Mouse (Mus musculus): Measurements from ENCODE around the gene Cyp11a1. TPM values are rescaled to one million over a fixed set of nuclear protein-coding genes. Genes with fewer than 3 reads are reported as not detected.

Gene Cyp11a1
- polyA plus RNA-seq, 1 experiment = 0.19 TPM

DNA sequence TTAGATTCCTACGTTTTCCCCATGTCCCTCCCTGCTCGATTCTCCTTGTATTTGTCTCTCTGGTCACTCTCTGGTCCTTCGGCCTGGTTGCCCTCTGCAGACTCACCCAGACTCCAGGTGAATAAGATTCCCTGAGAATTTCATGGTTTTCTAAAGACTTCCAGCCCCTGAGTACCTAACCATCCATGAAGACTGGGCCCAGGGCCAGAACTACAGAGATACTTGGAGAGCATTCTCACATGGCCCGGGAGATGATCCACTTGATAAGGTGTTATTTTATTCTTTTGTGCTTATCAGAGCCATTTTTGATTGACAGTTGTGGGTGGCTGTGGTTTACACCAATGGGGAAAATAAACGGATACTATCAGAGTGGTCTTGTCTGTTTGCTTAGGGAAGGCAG, 25.7 kb downstream of the Cyp11a1 start:
- no peak for TF ChIP-seq POLR2A (IDR thresholded peaks at IDR 0.05; ENCODE audit: low read depth, low read length)
- TF ChIP-seq CTCF (IDR thresholded peaks at IDR 0.05; ENCODE audit: extremely low read depth, insufficient read length, insufficient replicate concordance, low read depth, low read length) = no peak
- no peaks in the 10 kb centered on the region for H3K36me3 ChIP-seq (ENCODE audit: control insufficient read depth, insufficient read depth, low read length)
- no peaks in the 10 kb centered on the region for H3K4me1 ChIP-seq (ENCODE audit: control insufficient read depth, insufficient read depth, insufficient read length, low read length)
- H3K27ac ChIP-seq (ENCODE audit: insufficient read depth, low read depth, low read length) = no peak overlapping the region
- whole genome bisulfite sequencing = 53% methylated on average over 5 of the region's 5 CpGs
- H3K4me3 ChIP-seq (ENCODE audit: low read depth, low read length) = no peak overlapping the region
- H3K27me3 ChIP-seq (ENCODE audit: control insufficient read depth, insufficient read depth, low read length) = no peaks in the 10 kb centered on the region

DNA sequence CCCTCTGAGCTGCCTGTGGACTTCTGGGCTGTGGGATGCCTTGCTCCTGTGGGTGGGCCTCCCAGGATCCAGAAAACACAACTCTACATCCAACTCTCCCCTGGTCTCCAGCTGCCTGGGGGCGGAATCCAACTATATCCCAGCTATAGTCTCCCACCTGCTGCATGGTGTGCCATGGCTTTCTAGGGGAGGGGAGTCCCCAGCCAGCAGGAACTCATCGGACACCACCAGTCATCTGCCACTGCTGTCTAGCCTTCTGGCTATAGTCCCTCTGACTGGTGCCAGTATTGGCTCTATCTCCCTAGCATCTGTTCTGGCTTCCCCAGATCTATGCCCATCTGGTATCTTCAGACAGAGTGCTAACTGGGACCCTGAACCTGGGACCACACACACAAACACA, 29.3 kb downstream of the Cyp11a1 start:
- WGBS = 74% methylated on average over 2 of the region's 2 CpGs
- no peak for TF ChIP-seq POLR2A (IDR thresholded peaks at IDR 0.05; ENCODE audit: low read depth, low read length)
- no peak for TF ChIP-seq CTCF (IDR thresholded peaks at IDR 0.05; ENCODE audit: extremely low read depth, insufficient read length, insufficient replicate concordance, low read depth, low read length)
- H3K27me3 ChIP-seq (ENCODE audit: control insufficient read depth, insufficient read depth, low read length) = 0 out of 2 replicates have a peak, but pooled peaks cover 3% of the 10 kb centered on the region
- no peak overlapping the region for H3K4me3 ChIP-seq (ENCODE audit: low read depth, low read length)
- no peaks in the 10 kb centered on the region for H3K4me1 ChIP-seq (ENCODE audit: control insufficient read depth, insufficient read depth, insufficient read length, low read length)
- H3K36me3 ChIP-seq (ENCODE audit: control insufficient read depth, insufficient read depth, low read length) = no peaks in the 10 kb centered on the region
- H3K27ac ChIP-seq (ENCODE audit: insufficient read depth, low read depth, low read length) = no peak overlapping the region

DNA sequence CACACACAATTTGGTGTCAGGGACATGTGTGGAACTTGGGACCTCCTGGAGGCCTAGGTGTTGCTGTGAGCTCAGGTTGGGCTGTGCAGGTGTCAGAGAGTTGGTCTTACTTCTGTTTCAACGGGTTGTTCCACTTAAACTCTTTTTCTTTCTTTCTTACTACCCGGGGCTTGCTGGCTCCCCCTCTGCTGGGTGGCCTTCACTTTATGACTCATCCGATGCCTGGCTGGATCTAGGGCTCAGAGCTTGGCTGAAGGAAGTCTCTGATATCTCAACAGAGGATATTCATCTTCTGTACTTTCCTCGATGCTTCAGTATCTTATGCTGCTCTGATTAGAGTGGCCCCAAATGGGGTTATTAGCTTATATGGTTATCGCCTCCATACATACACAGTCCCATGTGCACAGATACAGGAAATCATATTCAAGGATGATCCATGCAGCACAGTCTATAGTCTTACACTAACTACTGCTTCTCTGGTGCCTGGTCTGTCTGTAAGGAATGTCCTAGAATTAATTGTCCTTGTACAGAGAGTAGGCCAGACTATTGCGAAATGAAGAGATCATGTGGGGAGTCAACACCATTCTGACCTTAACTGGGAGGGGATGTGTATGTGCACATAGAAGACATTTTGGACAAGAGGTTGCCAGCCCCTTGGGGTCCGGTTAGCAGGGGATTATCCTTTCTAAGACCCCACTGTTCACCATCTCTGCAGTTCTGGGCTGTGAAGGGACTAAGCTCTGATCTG, 29.9 kb downstream of the Cyp11a1 start:
- Histone ChIP-seq H3K36me3 (ENCODE audit: control insufficient read depth, insufficient read depth, low read length) (no peaks in the 10 kb centered on the region), H3K27me3 (ENCODE audit: control insufficient read depth, insufficient read depth, low read length) (0 out of 2 replicates have a peak, but pooled peaks cover 3% of the 10 kb centered on the region), H3K4me1 (ENCODE audit: control insufficient read depth, insufficient read depth, insufficient read length, low read length) (no peaks in the 10 kb centered on the region), H3K27ac (ENCODE audit: insufficient read depth, low read depth, low read length) (no peak overlapping the region), H3K4me3 (ENCODE audit: low read depth, low read length) (no peak overlapping the region)
- 48% methylated on average over 7 of the region's 7 CpGs for WGBS
- TF ChIP-seq POLR2A (IDR thresholded peaks at IDR 0.05; ENCODE audit: low read depth, low read length) (no peak), CTCF (IDR thresholded peaks at IDR 0.05; ENCODE audit: extremely low read depth, insufficient read length, insufficient replicate concordance, low read depth, low read length) (no peak)

DNA sequence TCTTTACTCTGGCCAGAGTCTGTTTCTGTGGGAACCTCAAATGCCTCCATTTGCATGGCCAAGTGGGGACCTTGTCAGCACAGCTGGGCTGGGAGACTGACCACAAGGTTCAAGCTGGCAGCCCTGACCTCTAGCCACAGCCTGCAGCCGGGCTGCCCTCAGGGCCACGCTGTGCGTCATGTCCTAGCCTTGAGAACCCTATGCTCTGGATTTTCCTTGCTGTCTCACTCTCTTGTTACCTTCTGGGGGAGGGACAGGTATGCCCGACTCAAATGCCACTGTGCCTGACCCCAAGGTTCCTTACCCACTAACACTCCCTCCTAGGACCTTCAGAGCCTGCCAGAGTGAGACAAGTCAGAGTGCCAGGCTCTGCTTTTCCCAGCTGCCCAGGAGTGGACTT, 30.8 kb downstream of the Cyp11a1 start:
- no peak for TF ChIP-seq CTCF (IDR thresholded peaks at IDR 0.05; ENCODE audit: extremely low read depth, insufficient read length, insufficient replicate concordance, low read depth, low read length)
- TF ChIP-seq POLR2A (IDR thresholded peaks at IDR 0.05; ENCODE audit: low read depth, low read length) = no peak
- WGBS = 77% methylated on average over 4 of the region's 4 CpGs
- 0 out of 2 replicates have a peak, but pooled peaks cover 3% of the 10 kb centered on the region for H3K27me3 ChIP-seq (ENCODE audit: control insufficient read depth, insufficient read depth, low read length)

DNA sequence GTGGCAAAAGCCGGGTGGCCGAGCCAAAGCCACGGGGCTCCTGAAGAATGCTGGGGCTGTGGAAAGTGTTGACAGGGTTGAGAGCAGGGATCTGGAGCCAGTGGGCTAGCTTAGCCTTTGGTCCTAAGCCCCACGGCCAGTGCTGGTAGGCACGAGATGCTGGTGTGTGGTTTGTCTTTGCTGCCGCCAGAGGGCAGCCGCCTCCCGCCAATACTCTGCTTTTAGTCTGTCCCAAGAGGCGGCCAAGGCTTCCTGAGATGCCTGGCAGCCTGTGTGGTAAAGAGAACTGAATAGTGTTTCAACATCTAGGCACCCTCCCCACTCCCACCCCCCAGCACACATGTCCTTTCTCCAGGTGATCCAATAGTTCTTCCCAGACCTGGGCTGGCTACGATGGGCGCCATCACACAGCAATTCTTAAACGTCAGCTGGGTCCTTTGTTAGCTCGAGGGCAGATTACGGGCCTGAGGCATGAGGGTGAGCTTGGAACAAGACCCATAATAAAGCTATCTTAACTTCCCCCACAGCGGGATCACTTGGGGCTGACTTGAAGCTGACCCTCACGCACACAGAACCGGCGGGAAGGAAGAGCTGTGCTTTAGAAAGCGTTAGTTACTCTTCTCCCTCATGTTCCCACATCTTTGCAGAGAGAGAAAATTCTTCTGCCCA, 32.4 kb downstream of the Cyp11a1 start:
- Histone ChIP-seq H3K4me3 (ENCODE audit: low read depth, low read length) (no peak overlapping the region), H3K4me1 (ENCODE audit: control insufficient read depth, insufficient read depth, insufficient read length, low read length) (no peaks in the 10 kb centered on the region), H3K36me3 (ENCODE audit: control insufficient read depth, insufficient read depth, low read length) (no peaks in the 10 kb centered on the region), H3K27me3 (ENCODE audit: control insufficient read depth, insufficient read depth, low read length) (0 out of 2 replicates have a peak, but pooled peaks cover 3% of the 10 kb centered on the region), H3K27ac (ENCODE audit: insufficient read depth, low read depth, low read length) (no peak overlapping the region)
- 41% methylated on average over 19 of the region's 19 CpGs for WGBS
- no peak for TF ChIP-seq POLR2A (IDR thresholded peaks at IDR 0.05; ENCODE audit: low read depth, low read length)
- peak; percentile 88 for TF ChIP-seq CTCF (IDR thresholded peaks at IDR 0.05; ENCODE audit: extremely low read depth, insufficient read length, insufficient replicate concordance, low read depth, low read length)

More for the DNA sequence above, 30.8 kb downstream of the Cyp11a1 start:
- H3K4me1 ChIP-seq (ENCODE audit: control insufficient read depth, insufficient read depth, insufficient read length, low read length) = no peaks in the 10 kb centered on the region
- no peaks in the 10 kb centered on the region for H3K36me3 ChIP-seq (ENCODE audit: control insufficient read depth, insufficient read depth, low read length)
- no peak overlapping the region for H3K27ac ChIP-seq (ENCODE audit: insufficient read depth, low read depth, low read length)
- no peak overlapping the region for H3K4me3 ChIP-seq (ENCODE audit: low read depth, low read length)

DNA sequence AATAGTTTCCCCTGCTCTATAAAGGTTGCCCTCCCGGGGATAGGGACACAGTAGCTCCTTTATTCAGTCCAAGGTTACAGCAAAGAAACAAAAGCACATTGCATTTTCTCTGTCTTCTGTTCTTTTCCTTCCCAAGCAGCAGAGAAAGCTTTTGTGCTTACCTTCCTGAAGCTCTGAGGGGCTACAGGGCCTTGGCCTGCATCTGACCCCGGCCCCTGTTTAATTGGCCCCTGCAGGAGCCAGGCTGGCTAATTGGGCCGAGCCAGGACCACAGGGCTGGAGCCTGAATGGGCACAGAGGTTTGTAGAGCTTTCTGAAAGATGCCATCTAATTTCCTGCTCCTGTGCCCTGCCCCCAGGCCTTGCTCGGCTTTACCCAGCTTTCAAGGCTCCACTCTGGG, 34.8 kb downstream of the Cyp11a1 start:
- Histone ChIP-seq H3K36me3 (ENCODE audit: control insufficient read depth, insufficient read depth, low read length) (no peaks in the 10 kb centered on the region), H3K27me3 (ENCODE audit: control insufficient read depth, insufficient read depth, low read length) (0 out of 2 replicates have a peak, but pooled peaks cover 3% of the 10 kb centered on the region), H3K27ac (ENCODE audit: insufficient read depth, low read depth, low read length) (no peak overlapping the region), H3K4me3 (ENCODE audit: low read depth, low read length) (no peak overlapping the region), H3K4me1 (ENCODE audit: control insufficient read depth, insufficient read depth, insufficient read length, low read length) (no peaks in the 10 kb centered on the region)
- TF ChIP-seq CTCF (IDR thresholded peaks at IDR 0.05; ENCODE audit: extremely low read depth, insufficient read length, insufficient replicate concordance, low read depth, low read length) = no peak
- no peak for TF ChIP-seq POLR2A (IDR thresholded peaks at IDR 0.05; ENCODE audit: low read depth, low read length)
- 58% methylated on average over 4 of the region's 4 CpGs for WGBS

DNA sequence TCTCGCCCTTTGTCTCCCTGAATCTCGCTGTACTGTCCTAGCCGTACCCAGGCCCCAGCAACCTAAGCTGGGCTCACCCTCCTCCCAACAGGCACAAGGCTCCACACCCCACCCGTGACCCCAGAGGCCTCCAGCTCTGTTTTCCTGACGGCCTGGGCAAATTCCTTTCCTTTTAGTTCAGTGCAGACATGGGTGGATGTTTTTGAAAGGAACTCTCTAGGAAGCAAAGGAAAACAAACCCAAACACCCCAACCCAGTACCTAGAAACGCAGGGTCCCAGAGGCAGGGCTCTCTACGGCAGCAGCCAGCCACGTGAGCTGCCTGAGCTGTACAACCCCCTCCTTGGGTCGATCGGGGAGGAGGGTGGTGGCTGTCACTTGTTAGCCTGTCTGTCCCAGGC, 36.2 kb downstream of the Cyp11a1 start:
- 42% methylated on average over 10 of the region's 10 CpGs for WGBS
- no peak overlapping the region for H3K27ac ChIP-seq (ENCODE audit: insufficient read depth, low read depth, low read length)
- no peaks in the 10 kb centered on the region for H3K4me1 ChIP-seq (ENCODE audit: control insufficient read depth, insufficient read depth, insufficient read length, low read length)
- no peak overlapping the region for H3K4me3 ChIP-seq (ENCODE audit: low read depth, low read length)
- TF ChIP-seq POLR2A (IDR thresholded peaks at IDR 0.05; ENCODE audit: low read depth, low read length) (no peak), CTCF (IDR thresholded peaks at IDR 0.05; ENCODE audit: extremely low read depth, insufficient read length, insufficient replicate concordance, low read depth, low read length) (no peak)
- H3K27me3 ChIP-seq (ENCODE audit: control insufficient read depth, insufficient read depth, low read length) = 0 out of 2 replicates have a peak, but pooled peaks cover 3% of the 10 kb centered on the region
- no peaks in the 10 kb centered on the region for H3K36me3 ChIP-seq (ENCODE audit: control insufficient read depth, insufficient read depth, low read length)
